Mouse (Mus musculus) Muller cell, postnatal 12 days (primary cell): ENCODE measurements around the gene Pon1.
"Not testable (repeated sequence)": the region's sequence is repeated elsewhere in the genome, so short reads cannot be mapped to it uniquely, and the experiment has no call there.

Experiments
- DNase-seq: peaks from one replicate; pipeline ENCODE4 v3.0.0-alpha.2; 2015; ENCODE audit errors: inconsistent ontology term

Pon1 gene

GRCm38 (mm10) chr6:5193693-5194092, at the start of gene Pon1:
Gene Pon1 (minus strand): TSS chr6:5193946.
- DNase-seq = no peak

- DNase-seq = no peak
Measured at GRCm38 (mm10) chr6:5238799-5239198, 45.1 kb upstream of the Pon1 start.

- no peak for DNase-seq
Measured at GRCm38 (mm10) chr6:5237510-5237909, 43.8 kb upstream of the Pon1 start.

- no peak for DNase-seq
Measured at GRCm38 (mm10) chr6:5236843-5237371, 43.2 kb upstream of the Pon1 start.

GRCm38 (mm10) chr6:5234563-5234962, 40.8 kb upstream of the Pon1 start:
- DNase-seq = no peak

GRCm38 (mm10) chr6:5233812-5234211, 40.1 kb upstream of the Pon1 start:
- no peak for DNase-seq

GRCm38 (mm10) chr6:5232022-5232421, 38.3 kb upstream of the Pon1 start:
- DNase-seq = no peak

- DNase-seq = no peak
Measured at GRCm38 (mm10) chr6:5230261-5230660, 36.5 kb upstream of the Pon1 start.

- not testable (repeated sequence) for DNase-seq
Measured at GRCm38 (mm10) chr6:5223551-5223950, 29.8 kb upstream of the Pon1 start.

GRCm38 (mm10) chr6:5222080-5222479, 28.3 kb upstream of the Pon1 start:
- DNase-seq = no peak

- no peak for DNase-seq
Measured at GRCm38 (mm10) chr6:5218190-5218589, 24.4 kb upstream of the Pon1 start.

GRCm38 (mm10) chr6:5207817-5208216, 14.1 kb upstream of the Pon1 start:
- DNase-seq = no peak

- no peak for DNase-seq
Measured at GRCm38 (mm10) chr6:5199916-5200315, 6.2 kb upstream of the Pon1 start.

- DNase-seq = no peak
Measured at GRCm38 (mm10) chr6:5199376-5199905, 5.7 kb upstream of the Pon1 start.

GRCm38 (mm10) chr6:5198590-5198989, 4.8 kb upstream of the Pon1 start:
- no peak for DNase-seq

- no peak for DNase-seq
Measured at GRCm38 (mm10) chr6:5190761-5191160, 3.0 kb downstream of the Pon1 start.

- DNase-seq = no peak
Measured at GRCm38 (mm10) chr6:5189507-5189906, 4.2 kb downstream of the Pon1 start.

GRCm38 (mm10) chr6:5188938-5189337, 4.8 kb downstream of the Pon1 start:
- DNase-seq = no peak

- no peak for DNase-seq
Measured at GRCm38 (mm10) chr6:5188036-5188435, 5.7 kb downstream of the Pon1 start.

- no peak for DNase-seq
Measured at GRCm38 (mm10) chr6:5187586-5187985, 6.2 kb downstream of the Pon1 start.

- DNase-seq = no peak
Measured at GRCm38 (mm10) chr6:5186229-5186950, 7.4 kb downstream of the Pon1 start.

GRCm38 (mm10) chr6:5180645-5181044, 13.1 kb downstream of the Pon1 start:
- peak; percentile 86 for DNase-seq

GRCm38 (mm10) chr6:5179189-5179588, 14.6 kb downstream of the Pon1 start:
- no peak for DNase-seq
